Mouse (Mus musculus) embryonic facial prominence, embryonic 10.5 days (tissue): ENCODE measurements at regions not wholly inside any gene's neighbourhood (a gene's known extent, or its start where the extent isn't known, plus 50 kb on each side); places are given as distances from the start of the nearest gene placed in this dataset.

ENCODE experiments used
- DNase-seq: peaks from one replicate; pipeline ENCODE4 v3.0.0-alpha.2; 2017; ENCODE audit warnings: low spot score
- H3K27ac ChIP-seq: fragments of 300-500 bp; sonication (generic); replicated peaks from 2 replicates; pipeline ENCODE4 v1.5.1; 2016; ENCODE audit warnings: mild to moderate bottlenecking
- H3K27me3 ChIP-seq: fragments of 300-500 bp; sonication (generic); replicated peaks from 2 replicates; pipeline ENCODE4 v1.6.1; 2016; ENCODE audit warnings: low read depth, mild to moderate bottlenecking; ENCODE audit not compliant: poor library complexity, severe bottlenecking
- H3K36me3 ChIP-seq: fragments of 300-500 bp; sonication (generic); replicated peaks from 2 replicates; pipeline ENCODE4 v1.6.1; 2016; ENCODE audit warnings: mild to moderate bottlenecking, moderate library complexity
- H3K4me1 ChIP-seq: fragments of 300-500 bp; sonication (generic); 2 replicates; pipeline ENCODE4 v1.6.1; 2016
- H3K4me3 ChIP-seq: fragments of 300-500 bp; sonication (generic); 2 replicates; pipeline ENCODE4 v1.5.1; 2016; ENCODE audit warnings: mild to moderate bottlenecking, moderate library complexity
- H3K9me3 ChIP-seq: fragments of 300-500 bp; sonication (generic); 2 replicates; pipeline ENCODE4 v1.6.1; 2016; ENCODE audit warnings: mild to moderate bottlenecking
- WGBS: fragments of 180-500 bp; shearing (Covaris S2); methylation state at CpG from one replicate; pipeline ENCODE4 v1.1.7; 2016; 5-methylcytosine and 5-hydroxymethylcytosine counted together

DNA sequence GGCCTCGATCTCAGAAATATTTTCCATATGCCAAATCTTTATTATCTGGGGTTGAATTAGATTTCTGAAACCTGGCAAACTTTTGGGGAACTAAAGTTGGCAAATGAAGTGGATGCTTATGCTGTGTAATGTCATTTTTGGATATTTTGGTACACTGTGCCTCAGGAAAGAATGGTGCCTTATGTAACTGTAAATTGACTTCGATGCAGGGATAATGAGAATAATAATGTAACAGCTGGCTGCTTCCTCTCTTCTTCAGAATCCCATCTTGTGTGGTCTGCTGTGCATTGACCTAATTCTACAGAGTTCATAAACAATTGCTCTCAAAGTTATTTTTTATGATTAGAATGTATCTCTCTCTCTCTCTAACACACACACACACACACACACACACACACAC, 545.6 kb downstream of the Tfap2b start:
- no peak overlapping the region for H3K27ac ChIP-seq
- 86% methylated on average over 2 of the region's 2 CpGs for WGBS
- no peaks in the 10 kb centered on the region for H3K9me3 ChIP-seq
- H3K36me3 ChIP-seq: no peaks in the 10 kb centered on the region
- no peak overlapping the region for H3K4me3 ChIP-seq
- no peaks in the 10 kb centered on the region for H3K4me1 ChIP-seq
- no peak for DNase-seq
- no peaks in the 10 kb centered on the region for H3K27me3 ChIP-seq

DNA sequence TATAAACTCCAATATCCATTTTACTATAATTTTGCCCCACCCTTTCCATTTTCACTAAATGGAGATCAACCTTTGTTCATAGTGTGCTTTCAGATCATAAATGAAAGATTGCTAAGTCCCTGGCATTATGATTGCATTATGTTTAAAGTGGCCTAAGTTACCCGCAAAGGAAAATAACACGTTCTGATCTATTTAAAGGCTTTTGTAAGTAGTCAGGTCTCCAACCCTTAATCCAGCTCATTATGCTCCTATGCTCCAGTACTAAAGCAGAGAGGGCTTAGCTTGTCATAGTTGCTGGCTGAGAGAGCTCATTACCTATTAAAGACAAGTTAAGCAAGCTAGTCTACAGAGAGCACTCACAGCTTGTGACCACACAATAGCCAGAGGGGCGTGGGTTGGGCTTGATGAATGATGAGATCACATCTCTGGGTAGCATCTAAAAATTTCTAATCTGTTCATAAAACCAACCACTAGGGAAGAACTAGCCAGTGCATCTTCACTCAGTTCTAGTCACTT, 549.3 kb downstream of the Tfap2b start:
- no peak for DNase-seq
- no peaks in the 10 kb centered on the region for H3K4me1 ChIP-seq
- no peak overlapping the region for H3K4me3 ChIP-seq
- 62% methylated on average over 3 of the region's 3 CpGs for WGBS
- no peaks in the 10 kb centered on the region for H3K9me3 ChIP-seq
- H3K27me3 ChIP-seq: no peaks in the 10 kb centered on the region
- no peak overlapping the region for H3K27ac ChIP-seq
- no peaks in the 10 kb centered on the region for H3K36me3 ChIP-seq

DNA sequence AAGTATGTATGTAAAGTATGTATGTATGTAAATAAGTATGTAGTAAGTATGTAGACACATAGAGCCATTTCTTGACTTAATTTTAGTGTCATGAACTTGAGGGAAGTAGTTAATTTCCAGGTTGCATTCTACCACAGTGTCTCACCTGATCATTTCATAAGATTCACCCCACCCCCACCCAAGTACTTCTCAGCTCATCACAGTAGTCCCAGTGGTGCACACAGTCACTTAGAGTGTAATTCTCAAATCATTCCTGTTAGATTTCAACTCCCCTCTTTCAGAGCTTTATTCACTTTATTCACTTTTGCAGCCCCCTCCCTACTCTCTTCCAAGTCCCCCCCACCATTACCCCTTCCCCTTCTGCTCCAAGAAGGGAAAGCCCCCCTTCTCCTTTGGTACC, 558.2 kb downstream of the Tfap2b start:
- Histone ChIP-seq H3K4me1 (peaks cover 14% of the 10 kb centered on the region), H3K36me3 (no peaks in the 10 kb centered on the region), H3K27ac (no peak overlapping the region; the same call in 1 of the 2 replicates), H3K4me3 (no peak overlapping the region), H3K9me3 (no peaks in the 10 kb centered on the region), H3K27me3 (no peaks in the 10 kb centered on the region)
- no peak for DNase-seq

DNA sequence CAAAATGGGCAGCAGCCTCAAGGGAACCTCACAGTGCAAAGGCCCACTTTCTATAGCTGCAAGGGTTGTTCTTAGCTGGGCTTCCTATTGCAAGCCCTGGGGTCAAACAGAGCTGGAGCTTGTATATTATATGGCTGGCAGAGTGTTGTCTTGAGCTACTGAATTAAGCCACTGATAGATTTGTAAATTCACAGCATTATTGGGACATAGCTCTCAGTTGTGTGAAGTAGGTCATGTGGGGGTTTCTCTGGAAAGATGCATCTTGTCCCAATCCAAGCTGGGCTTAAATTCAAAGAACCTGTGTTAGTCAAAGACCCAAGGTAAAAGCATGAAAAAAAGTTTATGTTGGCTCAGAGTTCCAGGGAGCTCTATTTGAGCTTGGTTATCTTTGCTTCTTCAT, 563.6 kb downstream of the Tfap2b start:
- Histone ChIP-seq H3K27me3 (no peaks in the 10 kb centered on the region), H3K4me1 (peaks cover 11% of the 10 kb centered on the region), H3K9me3 (no peaks in the 10 kb centered on the region), H3K27ac (no peak overlapping the region), H3K36me3 (no peaks in the 10 kb centered on the region), H3K4me3 (no peak overlapping the region)
- DNase-seq: no peak

DNA sequence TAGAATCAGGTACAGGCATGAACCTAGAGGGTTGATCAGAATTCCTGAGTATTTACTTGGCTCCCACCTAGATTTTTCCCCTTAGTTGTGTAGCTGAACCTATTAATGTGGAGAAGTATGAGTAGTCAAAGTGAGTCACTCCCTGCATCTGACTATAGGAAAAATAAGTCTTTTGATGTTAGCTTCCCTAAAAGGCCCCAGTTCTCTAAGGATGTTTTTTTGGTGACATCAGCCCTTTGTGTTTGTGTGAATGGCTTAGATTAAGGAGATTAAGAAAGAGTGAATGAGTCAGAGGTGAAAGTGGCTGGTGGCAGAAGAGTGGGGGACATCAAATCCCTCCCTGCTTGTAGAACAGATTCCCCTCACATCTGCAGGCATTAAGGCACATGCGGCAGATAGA, 565.8 kb downstream of the Tfap2b start:
- no peak for DNase-seq
- Histone ChIP-seq H3K36me3 (no peaks in the 10 kb centered on the region), H3K4me3 (no peak overlapping the region), H3K4me1 (no peaks in the 10 kb centered on the region), H3K27me3 (no peaks in the 10 kb centered on the region), H3K27ac (no peak overlapping the region), H3K9me3 (no peaks in the 10 kb centered on the region)
- 50% methylated on average over 1 of the region's 1 CpGs for WGBS

DNA sequence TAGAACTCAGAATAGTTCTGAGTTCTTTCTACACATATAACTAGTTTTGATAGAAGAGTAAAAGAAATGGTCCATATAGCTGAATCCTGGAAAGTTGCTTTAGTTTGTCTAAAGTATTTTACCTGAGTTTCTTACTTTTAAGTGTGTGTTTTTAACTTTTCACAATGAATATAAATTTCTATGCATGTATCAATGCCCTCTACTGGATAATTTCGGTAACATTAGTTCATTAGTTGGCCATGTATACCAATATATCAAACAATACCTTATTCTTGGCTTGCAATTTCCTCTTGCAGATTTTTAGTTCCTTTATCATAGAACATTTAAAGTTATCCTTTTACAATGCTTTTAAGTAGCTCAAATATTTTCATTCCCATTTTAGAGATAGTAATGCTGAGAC, 568.8 kb downstream of the Tfap2b start:
- Histone ChIP-seq H3K4me3 (no peak overlapping the region), H3K36me3 (no peaks in the 10 kb centered on the region), H3K27ac (no peak overlapping the region), H3K4me1 (no peaks in the 10 kb centered on the region), H3K27me3 (no peaks in the 10 kb centered on the region), H3K9me3 (no peaks in the 10 kb centered on the region)
- 85% methylated on average over 1 of the region's 1 CpGs for WGBS
- DNase-seq: no peak

DNA sequence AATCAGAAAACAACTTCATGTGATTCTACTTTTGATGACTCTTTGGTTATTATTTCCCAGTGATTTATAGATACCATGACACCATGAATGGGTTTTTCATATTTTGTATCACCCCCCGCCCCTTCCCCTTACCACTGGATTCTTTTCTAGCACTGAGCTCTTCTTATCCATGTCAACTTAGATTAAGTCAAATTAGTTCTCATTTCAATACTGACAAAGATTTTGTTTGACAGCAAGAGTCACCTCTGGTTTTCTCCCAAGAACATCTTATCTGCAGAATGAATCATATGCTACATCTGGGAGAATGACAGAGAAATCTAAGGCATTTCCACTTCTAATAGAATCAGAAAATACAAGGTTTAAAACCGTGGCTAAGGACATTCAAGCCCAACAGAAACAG, 578.3 kb downstream of the Tfap2b start:
- no peaks in the 10 kb centered on the region for H3K27me3 ChIP-seq
- H3K27ac ChIP-seq: no peak overlapping the region
- no peak overlapping the region for H3K4me3 ChIP-seq
- H3K9me3 ChIP-seq: no peaks in the 10 kb centered on the region
- H3K36me3 ChIP-seq: no peaks in the 10 kb centered on the region
- no peaks in the 10 kb centered on the region for H3K4me1 ChIP-seq
- DNase-seq: no peak
- 81% methylated on average over 2 of the region's 2 CpGs for WGBS

DNA sequence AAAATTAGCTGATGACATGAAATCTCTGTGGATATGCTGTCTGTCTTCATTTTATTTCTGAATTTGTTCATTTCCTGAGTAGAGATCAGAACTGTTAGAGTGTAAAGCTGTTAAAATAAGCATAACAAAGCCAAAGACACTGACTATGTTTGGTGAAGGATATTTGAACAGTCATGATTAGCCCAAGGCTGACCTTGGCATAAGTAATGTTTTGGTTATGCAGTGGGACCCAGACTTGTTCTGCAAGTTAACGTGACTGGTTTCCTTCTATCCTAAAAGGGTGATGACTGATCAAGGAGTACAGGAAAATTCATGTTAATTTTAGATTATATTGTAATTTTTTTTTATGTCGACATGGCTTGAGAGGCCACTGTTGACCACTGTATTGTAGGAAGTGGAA, 585.4 kb downstream of the Tfap2b start:
- no peaks in the 10 kb centered on the region for H3K4me1 ChIP-seq
- no peaks in the 10 kb centered on the region for H3K9me3 ChIP-seq
- no peak overlapping the region for H3K4me3 ChIP-seq
- WGBS: 71% methylated on average over 2 of the region's 2 CpGs
- no peak overlapping the region for H3K27ac ChIP-seq
- no peaks in the 10 kb centered on the region for H3K27me3 ChIP-seq
- no peaks in the 10 kb centered on the region for H3K36me3 ChIP-seq
- DNase-seq: no peak

DNA sequence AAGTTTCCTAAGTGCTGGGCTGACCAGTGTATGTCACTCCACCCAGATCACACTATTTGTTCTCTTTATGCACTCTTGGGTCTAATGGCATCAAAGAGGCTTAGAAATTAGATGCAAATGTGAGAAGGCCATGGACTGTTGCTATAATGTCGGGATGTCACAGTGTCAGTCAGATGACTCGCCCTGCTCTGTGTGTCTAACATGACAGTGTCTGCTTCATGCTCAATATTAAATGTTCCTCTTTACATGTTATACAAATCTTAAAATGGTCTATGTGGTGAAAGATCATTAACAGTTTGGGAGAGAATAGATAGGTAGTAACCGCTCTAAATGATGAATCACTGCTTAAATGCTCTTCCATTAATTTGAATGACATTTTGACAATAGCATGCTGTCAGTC, 617.2 kb downstream of the Tfap2b start:
- 80% methylated on average over 3 of the region's 3 CpGs for WGBS
- Histone ChIP-seq H3K36me3 (no peaks in the 10 kb centered on the region), H3K27me3 (no peaks in the 10 kb centered on the region), H3K27ac (no peak overlapping the region), H3K4me3 (no peak overlapping the region), H3K9me3 (no peaks in the 10 kb centered on the region), H3K4me1 (no peaks in the 10 kb centered on the region)
- no peak for DNase-seq

DNA sequence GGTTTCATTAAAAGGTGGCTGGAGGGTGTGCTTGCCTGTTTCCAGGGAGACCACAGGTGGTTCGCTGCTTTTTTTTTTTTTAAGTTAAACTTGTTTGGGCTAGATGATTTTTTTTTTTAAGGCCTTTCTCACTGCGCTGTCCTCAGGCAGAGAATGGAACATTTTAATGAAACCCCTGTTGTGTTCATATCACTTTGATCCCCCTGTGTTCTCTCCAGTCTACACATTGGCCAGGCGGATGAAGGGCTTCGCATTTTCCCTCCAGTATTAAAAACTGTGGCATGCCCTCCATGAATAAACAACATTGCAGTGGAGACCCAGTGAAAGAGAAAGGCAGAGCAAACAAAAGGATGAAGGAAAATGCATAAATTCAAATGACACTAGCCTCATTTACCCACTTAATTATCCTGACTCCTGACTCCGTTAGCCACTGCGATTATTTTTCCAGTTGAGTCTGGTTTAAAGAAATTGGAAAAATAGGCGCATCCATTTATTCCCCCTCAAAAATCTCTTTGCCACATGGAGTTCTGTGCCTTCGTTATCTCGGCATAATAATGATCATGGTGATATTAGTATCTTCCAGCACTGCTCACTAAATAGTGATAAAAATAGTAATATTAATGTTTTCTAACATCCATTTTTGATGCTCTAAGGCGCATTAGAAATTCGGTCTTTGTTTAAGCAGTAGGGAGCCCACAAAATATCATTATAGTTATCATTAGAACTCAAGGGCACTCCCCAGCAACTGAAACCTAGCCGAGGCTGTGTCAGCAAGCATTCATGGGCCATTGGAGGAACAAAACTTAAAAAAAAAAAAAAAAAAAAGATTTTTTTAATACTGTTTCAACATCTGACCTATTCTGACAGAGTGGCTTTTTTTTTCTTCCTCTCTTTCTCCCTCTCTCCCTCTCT, 618.0 kb downstream of the Tfap2b start:
- H3K27ac ChIP-seq: no peak overlapping the region
- no peaks in the 10 kb centered on the region for H3K4me1 ChIP-seq
- H3K4me3 ChIP-seq: no peak overlapping the region
- no peaks in the 10 kb centered on the region for H3K27me3 ChIP-seq
- DNase-seq: no peak
- no peaks in the 10 kb centered on the region for H3K36me3 ChIP-seq
- no peaks in the 10 kb centered on the region for H3K9me3 ChIP-seq
- whole genome bisulfite sequencing: 78% methylated on average over 12 of the region's 12 CpGs

DNA sequence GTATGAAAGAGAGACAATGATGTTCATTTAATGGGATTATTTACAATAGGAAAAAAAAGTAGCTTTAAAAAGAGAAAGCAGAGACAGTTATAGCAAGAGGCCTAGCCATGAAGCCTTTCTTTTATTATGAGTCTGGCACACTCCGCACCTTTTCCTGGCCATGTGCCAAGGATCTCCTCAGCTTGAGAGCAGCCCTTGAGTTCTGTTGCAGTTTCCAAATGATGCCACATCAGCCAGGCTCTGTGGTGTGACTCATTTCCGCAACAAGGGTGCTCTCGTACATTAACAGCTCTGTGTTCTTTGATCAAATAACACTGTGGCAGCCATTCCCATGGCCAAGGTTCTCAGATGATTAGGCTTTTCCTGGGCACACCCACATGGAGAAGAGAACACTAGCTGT, 641.2 kb downstream of the Tfap2b start:
- no peak for DNase-seq
- Histone ChIP-seq H3K27me3 (no peaks in the 10 kb centered on the region), H3K9me3 (no peaks in the 10 kb centered on the region), H3K4me3 (no peak overlapping the region), H3K36me3 (no peaks in the 10 kb centered on the region), H3K4me1 (no peaks in the 10 kb centered on the region), H3K27ac (no peak overlapping the region)
- 90% methylated on average over 3 of the region's 3 CpGs for WGBS

DNA sequence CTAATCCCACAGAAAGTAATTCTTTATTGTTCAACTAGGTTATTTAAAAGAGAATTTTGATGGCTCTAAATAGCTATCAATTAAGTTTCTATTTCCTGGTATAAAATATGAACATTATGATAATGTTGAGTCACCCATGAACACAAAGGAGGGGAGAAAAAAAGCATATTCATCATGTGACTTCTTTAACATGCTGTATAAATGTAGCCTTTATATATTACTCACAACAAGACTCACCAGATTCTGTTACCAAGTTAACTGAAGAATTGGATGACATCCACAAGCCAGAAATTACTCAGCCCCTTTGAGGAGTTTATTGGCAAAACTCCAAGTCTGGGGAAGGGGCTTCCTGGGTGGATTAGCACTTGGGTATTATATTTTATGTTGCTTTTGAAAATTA, 648.5 kb downstream of the Tfap2b start:
- no peaks in the 10 kb centered on the region for H3K27me3 ChIP-seq
- H3K9me3 ChIP-seq: no peaks in the 10 kb centered on the region
- no peak overlapping the region for H3K27ac ChIP-seq
- H3K36me3 ChIP-seq: no peaks in the 10 kb centered on the region
- no peak overlapping the region for H3K4me3 ChIP-seq
- DNase-seq: no peak
- H3K4me1 ChIP-seq: no peaks in the 10 kb centered on the region

DNA sequence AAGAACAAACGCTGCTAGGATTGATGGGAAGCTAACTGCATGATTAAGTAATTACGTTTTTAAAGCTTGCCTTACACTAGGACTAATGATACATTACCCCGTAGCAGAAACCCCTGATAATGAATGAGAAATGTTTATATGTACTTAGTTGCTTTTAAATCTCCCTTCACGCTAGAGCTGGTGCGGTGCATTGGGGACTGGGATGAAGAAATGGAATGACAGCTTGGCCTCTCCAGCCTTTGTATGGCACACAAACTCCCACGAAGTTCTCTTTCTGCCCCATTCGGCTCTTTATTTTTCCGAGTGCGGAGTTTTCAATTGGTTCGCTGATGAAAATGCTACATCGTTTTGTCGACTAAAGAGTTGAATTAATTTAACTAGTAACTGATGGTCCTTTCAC, 659.8 kb downstream of the Tfap2b start:
- Histone ChIP-seq H3K36me3 (no peaks in the 10 kb centered on the region), H3K4me1 (no peaks in the 10 kb centered on the region), H3K9me3 (no peaks in the 10 kb centered on the region), H3K27me3 (no peaks in the 10 kb centered on the region), H3K4me3 (no peak overlapping the region), H3K27ac (no peak overlapping the region)
- no peak for DNase-seq
- 75% methylated on average over 12 of the region's 12 CpGs for WGBS
